Mouse (Mus musculus) megakaryocyte progenitor cell, adult 5-6 weeks (primary cell): ENCODE results near the gene 1600002K03Rik. TPM values are rescaled to one million over a fixed set of nuclear protein-coding genes. Genes with fewer than 3 reads are reported as not detected.

Experiments used
- ATAC-seq: replicated peaks from 2 replicates; pipeline ENCODE4 v1.8.0; 2016; ENCODE audit warnings: mild to moderate bottlenecking, moderate TSS enrichment, inconsistent platforms; ENCODE audit not compliant: poor library complexity
- total RNA-seq, 2 experiments: library from RNA; stranded (forward) in 1 of 2; stranded (reverse) in 1 of 2; fragments of 157-497, 149-512 nt in 1 of 2; fragments of 200-1000 nt in 1 of 2; gene quantifications; 2 replicates each; pipeline versions ENCODE4 v1.2.3 to v1.2.4; 2015 to 2017

1600002K03Rik gene
- total RNA-seq (2015) (17.2 and 18.2 TPM in 2 replicates), total RNA-seq (2017) (13.4 and 13.5 TPM in 2 replicates)

DNA sequence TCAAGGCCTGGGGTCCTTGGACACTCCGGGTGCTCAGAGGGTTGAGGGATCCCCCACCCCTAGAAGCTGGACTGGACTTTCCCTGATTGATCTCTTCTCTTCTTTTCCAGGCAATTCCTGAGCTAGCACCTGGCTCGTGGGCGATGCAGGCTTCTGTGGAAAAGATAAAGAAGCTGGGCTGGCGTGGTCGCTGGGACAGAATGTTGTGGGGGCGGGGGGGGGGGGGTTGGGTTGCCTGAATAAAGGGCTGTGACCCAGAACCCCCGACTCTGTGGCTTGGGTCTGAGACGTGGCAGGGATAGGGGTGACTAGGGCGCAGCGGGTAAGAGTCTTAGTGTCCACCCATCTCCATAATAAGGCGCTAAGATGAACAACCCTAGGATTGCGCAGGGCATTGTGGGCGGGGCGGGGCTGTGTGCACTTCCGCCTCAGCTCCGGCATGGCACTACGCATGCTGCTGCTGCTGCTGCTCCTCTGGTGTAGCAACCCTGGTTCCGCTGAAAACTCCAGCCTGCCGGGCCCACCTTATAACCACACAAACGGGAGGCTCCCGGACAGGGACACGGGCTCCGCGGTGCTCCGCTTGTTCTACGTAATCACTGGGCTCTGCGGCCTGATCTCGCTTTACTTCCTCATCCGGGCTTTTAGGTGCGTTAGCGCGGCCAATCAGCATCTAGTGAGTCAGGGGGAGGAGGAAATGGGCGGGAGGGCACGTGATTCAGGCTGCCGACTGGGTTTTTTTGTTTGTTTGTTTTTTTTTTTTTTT, at the start of gene 1600002K03Rik:
TSS of gene 1600002K03Rik (plus strand) at position 418 of the 766 bp plus-strand sequence.
- ATAC-seq, result peak; percentile 80

DNA sequence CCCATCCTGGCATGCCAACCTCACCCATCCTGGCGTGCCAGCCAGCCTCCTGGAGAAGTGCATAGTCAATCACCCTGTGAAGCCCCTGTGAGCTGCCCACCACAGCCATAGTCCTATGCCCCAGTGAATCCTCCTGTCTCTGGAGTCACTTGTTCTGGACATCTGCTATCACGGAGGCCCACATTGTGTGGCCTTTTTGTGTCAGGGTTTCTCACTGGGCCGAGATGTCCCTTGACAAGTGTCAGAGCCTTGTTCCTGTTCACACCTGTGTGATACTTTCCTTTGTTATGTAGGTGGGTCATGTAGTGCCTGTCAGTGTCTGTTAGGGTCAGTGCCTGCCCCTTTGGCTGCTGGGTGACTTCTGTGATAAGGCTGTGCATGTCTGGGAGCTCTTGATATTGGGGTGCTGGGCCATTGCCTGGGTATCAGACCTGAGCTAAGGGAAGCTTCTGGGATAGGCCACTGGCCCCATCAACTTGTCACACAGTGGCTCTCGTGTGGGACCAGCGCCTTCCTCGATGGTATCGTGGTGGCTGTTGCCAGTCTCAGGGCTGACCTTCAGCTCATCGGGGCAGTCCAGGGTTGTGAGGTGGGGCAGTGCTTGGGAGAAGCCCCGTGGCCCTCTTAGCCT, 48.7 kb upstream of the 1600002K03Rik start:
- peak; percentile 85 for ATAC-seq

DNA sequence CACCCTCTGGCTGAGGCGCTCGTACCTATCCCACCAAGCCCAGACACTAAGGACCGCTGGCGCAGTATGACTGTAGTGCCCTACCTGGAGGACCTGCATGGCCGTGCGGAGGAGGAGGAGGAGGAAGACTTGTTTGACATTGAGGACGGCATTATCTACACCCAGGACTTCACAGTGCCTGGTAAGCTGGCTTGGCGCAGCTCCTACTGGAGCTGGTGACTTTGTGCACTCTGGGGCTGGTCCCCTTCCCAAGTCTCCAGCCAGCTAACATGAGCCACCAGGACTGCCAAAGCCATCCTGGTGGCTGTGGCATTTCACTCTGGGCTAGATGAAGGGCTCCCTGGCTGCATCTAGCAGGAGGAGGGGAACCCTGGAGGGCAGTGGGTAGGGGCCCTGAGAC, 44.8 kb upstream of the 1600002K03Rik start:
- no peak for ATAC-seq

DNA sequence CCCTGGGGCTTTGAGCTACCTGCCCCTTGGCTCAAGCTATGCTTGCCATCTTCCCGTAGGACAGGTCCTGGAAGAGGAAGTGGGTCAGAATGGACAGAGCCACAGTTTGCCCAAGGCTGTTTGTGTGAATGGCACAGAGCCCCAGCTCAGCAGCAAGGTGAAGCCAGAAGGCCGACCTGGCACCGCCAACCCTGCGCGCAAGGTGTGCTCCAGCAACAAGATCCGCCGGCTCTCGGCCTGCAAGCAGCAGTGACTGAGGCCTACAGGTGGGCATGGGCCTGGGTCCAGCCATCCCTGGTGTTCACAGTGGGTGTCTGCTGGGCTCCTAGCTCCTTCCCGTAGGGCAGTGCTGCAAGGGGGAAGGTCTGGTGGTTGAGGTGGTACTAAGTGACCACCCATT, 42.9 kb upstream of the 1600002K03Rik start:
- ATAC-seq, result no peak

DNA sequence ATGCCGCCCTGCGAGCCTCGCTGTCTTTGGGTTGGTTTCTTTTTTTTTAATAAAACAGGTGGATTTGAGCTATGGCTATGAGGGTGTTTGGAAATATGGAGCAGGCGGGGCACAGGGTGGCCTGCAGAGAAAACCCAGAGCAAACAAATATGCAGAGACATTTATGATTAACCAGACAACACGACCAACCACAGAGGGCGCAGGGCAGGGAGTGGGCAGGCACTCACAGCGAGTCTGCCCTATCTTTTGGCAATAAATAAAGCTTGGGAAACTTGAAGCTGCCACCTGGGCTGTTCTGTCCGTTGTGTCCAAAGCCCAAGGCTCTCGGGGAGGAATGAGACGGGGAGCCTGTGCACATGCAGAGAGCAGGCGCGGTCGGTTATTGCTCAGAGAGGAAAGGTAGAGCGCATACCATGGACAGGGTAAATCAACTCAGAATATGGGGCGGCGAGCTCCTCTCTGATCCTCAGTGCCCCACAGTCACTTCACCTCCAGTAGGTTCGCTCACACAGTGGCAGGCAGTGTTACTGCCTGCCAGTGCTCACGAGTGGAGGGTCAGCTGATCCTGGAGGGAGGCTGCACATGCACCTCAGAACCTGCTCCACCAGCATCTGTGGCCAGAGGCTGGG, 42.2 kb upstream of the 1600002K03Rik start:
- ATAC-seq, result no peak

DNA sequence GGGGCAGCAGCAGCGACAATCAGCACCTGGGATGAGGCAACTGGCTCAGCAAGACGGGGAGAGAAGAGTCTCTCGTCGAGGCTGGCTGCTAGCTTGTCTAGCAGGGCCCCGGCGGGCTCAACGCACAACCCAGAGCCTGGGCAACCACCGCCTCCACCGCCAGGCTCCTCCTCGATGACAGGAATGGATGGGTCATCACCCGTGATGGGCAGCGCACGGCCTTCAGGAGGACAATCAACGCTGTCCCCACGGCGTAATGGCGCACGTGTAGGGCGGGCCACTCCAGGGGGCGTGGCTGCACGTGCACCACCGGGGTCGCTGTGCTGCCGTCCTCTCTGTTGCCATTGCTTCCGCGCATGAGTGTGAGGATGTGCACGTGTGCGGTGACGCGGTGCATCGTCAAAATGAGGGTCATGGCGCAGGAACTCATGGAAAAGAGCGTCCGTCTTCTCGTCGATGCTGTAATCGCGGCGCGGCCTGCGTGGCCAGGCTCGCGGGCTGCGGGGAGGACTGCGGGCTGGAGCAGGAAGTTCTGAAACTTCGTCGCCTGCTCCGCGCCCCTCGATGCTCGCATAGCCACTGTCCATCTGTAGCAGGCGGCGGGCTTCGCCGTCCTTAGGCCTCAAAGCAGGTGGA, 41.3 kb upstream of the 1600002K03Rik start:
- ATAC-seq, result peak; percentile 40

DNA sequence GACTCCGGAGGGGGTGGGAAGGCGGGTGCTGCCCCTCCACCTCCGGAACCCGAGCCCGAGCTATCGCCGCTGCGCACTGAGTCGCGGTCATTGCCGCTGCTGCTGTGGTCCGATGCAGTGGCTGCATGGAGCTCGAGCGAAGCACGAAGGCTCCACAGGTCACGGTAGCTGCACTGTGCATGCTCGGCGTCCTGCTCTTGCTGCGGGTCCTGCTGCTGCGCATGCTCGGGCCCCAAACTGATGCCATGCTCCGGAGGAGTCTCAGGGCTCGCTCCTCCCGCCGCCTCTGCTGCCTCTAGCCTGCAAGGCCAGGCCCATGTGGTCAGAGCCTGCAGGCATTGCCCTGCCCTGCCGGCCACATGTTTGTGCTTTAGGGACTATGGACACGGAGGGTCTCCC, 40.8 kb upstream of the 1600002K03Rik start:
- ATAC-seq, result no peak

DNA sequence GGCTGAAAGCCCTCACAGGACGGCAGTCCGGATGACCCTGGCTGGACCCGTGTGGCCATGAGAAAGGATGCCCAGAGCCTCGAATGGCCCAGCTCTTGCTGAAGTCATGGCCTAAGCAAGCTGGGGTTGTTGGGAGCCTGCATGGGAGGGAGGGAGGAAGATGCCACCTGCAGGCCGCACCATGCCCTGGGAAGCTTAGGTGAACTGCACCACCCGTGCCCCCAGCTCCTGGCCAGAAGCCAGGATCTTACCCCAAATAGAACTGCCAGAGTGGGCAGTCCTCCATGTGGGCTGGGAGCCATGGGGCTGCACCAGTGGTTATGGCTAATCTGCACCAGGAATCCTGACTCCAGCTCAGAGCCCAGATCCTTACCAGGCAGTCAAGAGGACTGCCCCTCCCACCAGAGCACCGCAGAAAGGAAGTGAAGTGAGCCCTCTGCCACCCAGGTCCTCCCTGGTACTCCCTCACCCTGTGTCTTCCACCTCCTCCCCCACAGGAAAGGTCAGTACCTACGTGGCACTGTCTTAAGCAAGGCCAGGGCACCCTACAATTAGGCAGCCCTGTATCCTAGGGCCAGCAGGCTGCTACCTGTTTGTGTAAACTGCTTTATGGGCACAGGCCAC, 39.4 kb upstream of the 1600002K03Rik start:
- ATAC-seq, result peak; percentile 33

DNA sequence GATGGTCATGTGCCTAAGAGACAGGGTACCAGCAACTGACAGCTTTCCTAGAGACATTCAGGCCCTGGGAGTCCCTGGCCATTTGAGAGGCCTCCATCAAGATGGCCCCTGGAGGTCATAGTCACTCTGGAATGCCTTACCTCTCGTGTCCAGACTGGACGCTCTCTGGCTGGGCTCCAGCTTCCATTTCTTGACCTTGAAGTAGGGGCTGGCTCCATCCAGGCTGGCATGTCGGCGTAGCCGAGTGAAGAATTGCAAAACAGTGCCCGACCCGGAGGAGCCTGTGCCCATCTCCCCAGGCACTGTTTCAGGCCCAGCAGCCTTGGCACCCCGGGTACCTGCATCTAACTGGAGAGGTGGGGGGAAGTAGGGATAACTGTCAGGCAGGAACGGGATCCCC, 38.3 kb upstream of the 1600002K03Rik start:
- ATAC-seq, result no peak

DNA sequence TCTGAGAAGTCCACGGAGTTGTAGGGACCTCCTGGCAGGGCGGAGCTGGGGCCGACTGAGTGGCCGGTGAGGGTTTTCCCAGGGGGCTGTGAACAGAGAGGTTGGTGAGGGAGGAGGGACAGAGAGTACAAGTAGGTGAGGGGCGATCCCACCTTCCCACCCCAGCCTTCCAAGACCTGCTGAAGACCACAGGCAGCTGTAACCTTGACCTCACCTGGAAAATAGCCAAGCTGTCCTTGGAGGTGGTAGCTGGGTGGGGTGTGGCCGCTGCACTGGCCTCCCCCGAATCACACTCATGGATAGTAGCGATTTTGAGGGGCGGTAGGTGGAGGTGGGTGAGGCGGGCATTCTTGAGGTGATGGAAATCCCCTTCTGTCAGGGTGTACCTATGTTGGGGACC, 37.6 kb upstream of the 1600002K03Rik start:
- no peak for ATAC-seq

DNA sequence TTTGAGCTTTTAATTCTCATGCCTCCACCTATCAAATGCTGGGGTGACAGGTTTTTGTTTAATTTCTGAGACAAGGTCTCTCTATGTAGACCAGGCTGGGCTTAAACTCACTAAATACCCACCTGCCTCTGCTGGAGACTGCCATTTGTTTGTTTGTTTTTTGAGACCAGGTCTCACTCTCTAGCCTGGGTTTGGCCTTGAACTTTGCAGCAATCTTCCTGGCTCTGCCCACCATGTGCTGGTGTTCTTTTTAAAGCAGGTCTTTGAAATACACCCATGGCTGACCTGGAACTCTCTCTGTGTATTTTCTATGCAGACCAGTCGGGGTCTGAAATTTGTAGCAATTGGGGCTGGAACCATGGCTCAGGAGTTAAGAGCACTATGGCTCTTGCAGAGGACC, 37.1 kb upstream of the 1600002K03Rik start:
- ATAC-seq, result no peak

DNA sequence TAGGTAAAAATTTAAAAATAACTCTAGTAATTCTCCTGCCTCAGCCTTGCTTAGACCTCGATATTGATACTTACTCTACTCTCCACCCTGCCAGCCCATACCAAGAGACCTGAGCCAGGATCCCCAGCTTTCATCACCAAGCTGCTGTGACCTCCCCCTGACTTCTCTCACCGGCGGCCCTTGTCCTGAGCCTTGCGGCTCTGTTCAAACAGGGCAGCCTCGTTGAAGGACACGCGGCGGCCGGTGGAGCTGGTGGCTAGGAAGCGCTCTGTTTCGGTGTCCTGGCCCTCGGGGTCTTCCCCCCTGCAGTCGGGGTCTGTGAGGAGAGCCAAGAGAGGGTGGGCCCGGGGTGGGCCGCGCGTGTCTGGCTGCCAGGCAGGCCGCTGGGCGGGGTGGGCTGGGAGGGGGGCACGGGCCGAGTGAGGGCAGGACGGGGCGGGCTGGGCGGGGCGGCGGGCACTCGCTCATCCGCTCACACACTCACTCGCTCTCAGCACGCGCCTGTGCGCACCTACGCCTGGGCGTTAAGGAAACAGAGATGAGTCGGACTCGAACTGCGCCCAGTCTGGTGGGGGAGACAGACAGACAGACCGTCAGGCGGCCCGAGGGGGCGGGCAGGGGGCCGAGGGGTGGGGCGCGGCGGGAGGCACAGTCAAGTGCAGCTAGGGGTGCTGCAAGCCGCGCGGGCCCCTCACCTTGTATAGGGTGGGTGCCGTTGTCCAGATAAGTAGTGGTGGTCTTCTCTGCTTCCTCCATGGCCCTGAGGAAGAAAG, 36.4 kb upstream of the 1600002K03Rik start:
- no peak for ATAC-seq

DNA sequence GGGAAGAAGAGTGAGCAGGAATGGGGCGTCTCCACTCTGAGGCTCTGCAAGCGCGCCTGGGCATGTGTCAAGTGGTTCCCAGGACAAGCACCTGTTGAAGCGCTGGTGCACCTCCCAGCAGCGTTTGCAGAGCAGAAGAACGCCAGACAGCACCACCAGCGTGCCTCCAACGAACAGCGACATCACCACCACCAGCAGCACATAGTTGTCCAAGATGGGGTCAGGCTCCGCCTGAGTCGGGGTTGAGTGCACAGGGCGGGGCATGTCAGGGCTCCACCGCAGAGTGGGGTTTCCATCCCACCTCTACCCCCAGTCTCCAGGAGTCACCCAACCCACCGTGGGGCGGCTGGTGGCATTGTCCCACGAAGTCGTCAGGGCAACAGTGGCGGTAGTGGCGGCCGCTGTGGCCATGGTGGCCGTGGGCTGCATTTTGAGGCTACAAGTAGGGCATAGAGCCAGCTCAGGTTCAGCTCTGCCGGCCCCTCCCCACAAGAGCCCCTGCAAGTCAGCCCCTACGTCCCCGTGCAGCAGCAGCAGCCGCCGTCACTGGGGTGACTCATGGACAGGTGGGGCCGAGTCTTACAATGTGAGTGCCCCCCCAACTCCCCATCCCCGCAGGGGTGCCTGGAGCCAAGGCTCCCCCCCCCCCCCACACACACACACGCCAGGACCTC, 35.7 kb upstream of the 1600002K03Rik start:
- ATAC-seq, result no peak

DNA sequence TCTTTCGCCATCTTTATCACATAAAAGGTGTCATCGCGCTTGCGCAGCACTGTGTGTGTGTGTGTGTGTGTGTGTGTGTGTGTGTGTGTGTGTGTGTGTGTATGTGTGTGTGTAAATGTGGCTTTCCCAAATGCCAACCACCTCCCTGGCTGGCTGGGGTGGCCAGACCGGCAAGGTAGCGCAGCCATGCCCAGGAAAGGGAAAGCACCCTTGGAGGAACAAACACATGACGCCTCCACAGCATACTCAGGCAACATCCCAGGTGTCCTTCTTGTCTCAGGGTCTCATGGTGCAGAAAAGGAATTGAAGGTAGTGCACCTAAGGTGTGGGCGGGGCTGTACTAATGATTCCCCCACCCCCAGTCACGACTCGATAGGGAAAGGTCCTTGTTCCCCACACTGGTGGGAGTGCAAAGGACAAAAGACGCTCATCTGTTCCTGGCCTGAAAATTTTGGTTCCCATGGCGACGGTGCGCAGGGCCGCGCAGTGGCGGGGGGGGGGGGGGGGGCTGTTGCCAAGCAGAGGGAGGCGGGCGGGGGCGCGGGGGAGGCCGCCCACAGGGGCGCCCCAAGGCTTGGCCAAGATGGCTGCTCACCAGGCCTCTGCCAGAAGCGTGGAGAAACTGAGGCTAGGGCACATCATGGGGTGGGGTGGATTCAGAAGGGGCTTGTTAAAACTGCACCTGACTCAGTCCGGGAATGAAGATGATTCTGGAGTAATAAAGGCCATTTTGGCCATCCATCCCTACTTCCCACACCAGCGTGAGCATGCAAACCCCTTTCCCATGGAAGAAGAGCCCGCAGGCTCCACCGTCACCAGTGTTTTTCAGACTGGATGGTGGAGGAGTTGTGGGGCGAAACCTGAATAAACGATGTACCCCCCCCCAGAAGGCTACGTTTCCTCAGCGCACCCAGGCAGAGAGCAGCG, 34.9 kb upstream of the 1600002K03Rik start:
- no peak for ATAC-seq

DNA sequence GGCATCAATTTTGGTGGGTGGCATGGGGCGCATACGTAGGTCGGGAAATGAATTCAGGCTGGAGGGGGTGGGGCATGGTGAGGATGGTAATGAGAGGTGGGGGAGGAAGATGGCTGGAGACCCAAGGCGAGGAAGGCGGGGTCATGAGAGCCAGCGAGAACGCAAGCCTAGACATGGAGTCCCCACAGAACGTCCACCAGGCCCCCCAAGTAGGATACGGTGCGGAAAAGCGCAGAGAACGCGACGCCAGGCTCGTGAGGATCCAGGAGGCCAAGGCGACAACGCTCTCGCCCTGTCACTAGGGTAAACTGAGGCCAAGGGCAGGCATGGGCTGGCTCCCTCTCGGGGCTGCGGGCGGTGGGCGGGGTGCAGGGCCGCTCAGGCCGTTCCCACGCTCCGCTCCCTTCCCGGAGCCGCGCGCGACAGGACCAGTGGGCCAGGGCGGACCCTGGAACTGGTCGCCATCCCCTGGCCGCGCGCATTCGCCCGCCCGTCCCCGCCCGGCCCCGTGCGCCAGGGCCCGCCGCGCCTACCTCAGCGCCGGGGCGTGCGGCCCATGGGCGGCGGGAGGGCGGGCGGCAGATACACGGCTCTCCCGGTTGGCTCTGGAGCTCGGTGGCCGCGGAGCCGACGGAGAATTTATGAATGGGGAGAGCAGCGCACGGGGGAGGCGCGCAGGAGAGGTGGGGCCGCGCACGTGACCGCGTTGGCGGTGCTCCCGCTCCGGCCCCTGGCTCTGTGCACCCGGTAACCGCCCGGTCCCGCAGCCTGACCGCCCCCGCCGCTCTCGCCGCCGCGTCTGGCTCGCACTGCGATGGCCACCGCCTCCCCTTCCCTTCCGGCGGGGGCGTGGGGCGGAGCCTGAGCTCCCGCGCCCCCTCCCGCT, 33.9 kb upstream of the 1600002K03Rik start, which contains the start of gene Atp5d:
TSS of gene Atp5d (plus strand) at position 80 of the 886 bp plus-strand sequence.
- no peak for ATAC-seq

DNA sequence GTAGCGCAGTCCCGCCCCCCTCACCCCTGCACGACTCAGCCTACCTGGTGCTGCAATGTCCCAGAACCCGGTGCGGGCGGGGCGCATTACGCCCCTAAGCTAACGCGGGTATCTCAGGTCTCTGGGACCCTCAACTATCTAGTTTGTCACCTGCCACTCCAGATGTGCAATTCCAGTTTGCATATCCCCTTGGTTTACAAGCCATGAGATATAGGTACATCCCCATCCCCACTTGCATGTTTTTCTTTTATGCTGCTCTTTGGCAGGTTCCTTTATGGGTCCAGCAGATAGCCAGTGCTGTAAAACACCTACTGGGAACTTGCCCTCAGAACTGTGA, 33.3 kb upstream of the 1600002K03Rik start:
- no peak for ATAC-seq

DNA sequence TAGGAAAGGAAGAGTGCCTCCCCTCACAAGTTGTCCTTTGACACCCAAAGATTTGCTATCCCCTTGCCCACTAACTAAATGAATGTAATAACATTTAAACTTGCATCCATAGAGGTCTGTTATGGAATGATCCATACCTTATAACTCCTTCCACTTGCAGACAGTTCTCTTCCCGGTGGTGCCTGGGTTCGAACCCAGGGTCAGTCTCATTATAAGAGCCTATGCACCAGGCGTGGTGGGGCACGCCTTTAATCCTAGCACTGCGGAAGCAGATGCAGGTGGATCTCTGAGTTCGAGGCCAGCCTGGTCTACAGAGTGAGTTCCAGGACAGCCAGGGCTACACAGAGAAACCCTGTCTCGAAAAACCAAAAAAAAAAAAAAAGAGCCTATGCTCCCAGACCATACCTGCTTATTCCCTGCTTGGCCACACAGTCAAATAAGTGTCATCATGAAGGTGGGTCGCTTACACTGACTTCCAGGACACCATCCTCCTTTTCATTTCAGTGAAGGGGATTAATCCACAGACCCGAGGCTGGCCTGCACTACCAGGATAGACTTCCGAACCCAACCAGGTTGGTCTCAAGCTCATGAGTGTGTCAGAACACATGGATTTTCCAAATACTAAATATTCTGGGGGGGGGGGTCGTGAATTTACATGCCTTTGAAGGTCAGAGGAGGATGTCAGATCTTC, 32.6 kb upstream of the 1600002K03Rik start:
- ATAC-seq, result no peak
